Mouse (Mus musculus): ENCODE data around the gene Plppr1. TPM values are rescaled to one million over a fixed set of nuclear protein-coding genes. Genes with fewer than 3 reads are reported as not detected.

Gene Plppr1
- polyA plus RNA-seq, 1 experiment, result not detected

DNA sequence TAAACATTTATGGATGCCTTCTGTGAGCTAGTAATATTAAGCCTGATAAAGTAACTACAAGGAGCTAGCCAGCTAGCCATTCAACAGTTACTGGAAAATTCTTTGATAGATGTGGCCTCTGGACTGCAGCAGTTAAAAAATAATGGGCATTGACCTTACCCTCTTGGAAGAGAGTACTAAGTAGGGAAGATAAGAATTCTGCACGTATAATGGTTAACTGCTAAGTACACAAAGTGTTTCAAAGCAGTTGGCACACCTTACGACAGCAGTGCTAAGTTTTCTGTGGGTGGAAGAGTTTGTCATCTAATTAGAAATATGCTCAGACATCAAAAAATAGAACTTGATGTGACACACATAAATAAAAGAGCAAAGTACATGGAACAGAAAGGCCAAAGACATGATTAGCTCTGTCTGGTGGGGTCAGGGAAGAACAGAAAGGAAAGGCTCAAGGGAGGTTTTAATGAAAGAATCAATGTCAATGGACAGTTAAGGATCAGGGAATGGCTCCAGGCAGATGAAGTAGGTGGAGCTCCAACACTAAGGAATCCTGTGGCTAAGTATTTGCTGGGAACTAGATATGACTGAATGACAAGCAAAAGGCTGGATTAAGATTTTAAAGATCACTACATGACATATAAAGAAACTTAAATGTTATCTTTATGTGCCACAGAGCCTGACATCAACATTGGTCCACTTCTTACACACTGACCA, 120.6 kb downstream of the Plppr1 start:
- H3K27ac ChIP-seq (ENCODE audit: insufficient read depth, low read depth, low read length), result no peak overlapping the region
- no peaks in the 10 kb centered on the region for H3K4me1 ChIP-seq (ENCODE audit: control insufficient read depth, insufficient read depth, low read length)
- no peak overlapping the region for H3K4me3 ChIP-seq (ENCODE audit: insufficient read depth, low read depth, low read length)
- TF ChIP-seq POLR2A (IDR thresholded peaks at IDR 0.05; ENCODE audit: insufficient read depth, low read depth, low read length) (no peak), CTCF (IDR thresholded peaks at IDR 0.05; ENCODE audit: insufficient read depth, low read depth, low read length) (no peak)
- WGBS, result 89% methylated on average over 2 of the region's 2 CpGs

DNA sequence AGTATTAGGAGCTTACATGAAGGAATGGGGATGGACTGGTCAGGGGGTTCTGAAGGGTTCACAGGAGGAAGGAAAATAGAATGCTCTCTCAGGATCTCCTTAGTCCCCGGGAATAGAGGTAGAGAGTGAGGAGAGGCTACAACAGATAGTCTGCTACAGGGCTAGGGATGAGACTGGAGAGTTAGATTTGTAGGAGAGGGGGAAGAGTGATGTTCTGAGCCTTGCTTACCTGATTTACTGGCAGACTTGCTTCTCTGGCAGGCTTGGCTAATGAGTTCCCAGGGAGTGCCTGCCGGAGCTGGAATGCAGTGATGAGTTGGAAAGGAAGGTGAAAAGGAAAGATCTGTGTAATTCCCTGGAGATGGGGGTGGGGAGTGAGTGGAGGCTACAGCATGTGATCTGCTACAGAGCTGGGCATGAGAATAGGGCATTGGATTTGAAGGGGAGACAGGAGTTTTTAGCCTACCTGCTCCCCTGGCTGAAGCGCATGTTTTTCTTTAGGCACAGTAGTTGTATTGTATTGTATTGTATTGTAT, 131.0 kb downstream of the Plppr1 start:
- no peak for TF ChIP-seq POLR2A (IDR thresholded peaks at IDR 0.05; ENCODE audit: insufficient read depth, low read depth, low read length)
- TF ChIP-seq CTCF (IDR thresholded peaks at IDR 0.05; ENCODE audit: insufficient read depth, low read depth, low read length), result no peak
- 84% methylated on average over 3 of the region's 3 CpGs for WGBS

DNA sequence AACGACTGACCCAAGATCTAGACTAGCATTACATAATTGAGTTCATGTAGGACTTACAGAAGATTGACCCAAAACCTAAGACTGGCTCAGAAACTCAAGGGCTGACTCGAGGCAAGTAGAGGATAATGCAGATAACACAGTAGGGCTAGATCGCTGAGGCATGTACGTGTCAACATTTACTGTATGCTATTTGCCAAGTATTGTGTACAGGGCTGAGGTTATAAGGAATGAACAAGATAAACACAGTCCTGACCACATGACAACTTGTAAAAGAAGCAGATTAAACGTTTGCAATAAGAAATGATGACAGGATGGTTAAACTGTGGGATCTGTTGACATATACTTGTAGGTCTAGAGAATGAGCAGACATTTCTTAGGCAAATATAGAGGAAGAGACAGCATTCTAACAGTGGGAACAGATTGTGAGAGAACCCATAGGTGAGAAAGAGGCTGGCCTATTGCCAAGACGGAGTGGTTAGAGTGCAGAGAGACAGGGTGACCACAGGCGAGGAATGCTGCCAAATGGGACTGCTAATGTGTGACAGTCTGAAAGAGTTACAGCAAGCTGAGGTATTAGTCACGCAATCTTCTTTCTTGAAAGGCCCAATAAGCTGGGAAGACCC, 138.2 kb downstream of the Plppr1 start:
- no peak for TF ChIP-seq CTCF (IDR thresholded peaks at IDR 0.05; ENCODE audit: insufficient read depth, low read depth, low read length)
- no peak for TF ChIP-seq POLR2A (IDR thresholded peaks at IDR 0.05; ENCODE audit: insufficient read depth, low read depth, low read length)
- Histone ChIP-seq H3K27ac (ENCODE audit: insufficient read depth, low read depth, low read length) (no peak overlapping the region), H3K4me1 (ENCODE audit: control insufficient read depth, insufficient read depth, low read length) (no peaks in the 10 kb centered on the region), H3K4me3 (ENCODE audit: insufficient read depth, low read depth, low read length) (no peak overlapping the region)
- 89% methylated on average over 8 of the region's 8 CpGs for WGBS

More for the DNA sequence above, 131.0 kb downstream of the Plppr1 start:
- H3K27ac ChIP-seq (ENCODE audit: insufficient read depth, low read depth, low read length), result no peak overlapping the region
- H3K4me1 ChIP-seq (ENCODE audit: control insufficient read depth, insufficient read depth, low read length), result no peaks in the 10 kb centered on the region
- no peak overlapping the region for H3K4me3 ChIP-seq (ENCODE audit: insufficient read depth, low read depth, low read length)

DNA sequence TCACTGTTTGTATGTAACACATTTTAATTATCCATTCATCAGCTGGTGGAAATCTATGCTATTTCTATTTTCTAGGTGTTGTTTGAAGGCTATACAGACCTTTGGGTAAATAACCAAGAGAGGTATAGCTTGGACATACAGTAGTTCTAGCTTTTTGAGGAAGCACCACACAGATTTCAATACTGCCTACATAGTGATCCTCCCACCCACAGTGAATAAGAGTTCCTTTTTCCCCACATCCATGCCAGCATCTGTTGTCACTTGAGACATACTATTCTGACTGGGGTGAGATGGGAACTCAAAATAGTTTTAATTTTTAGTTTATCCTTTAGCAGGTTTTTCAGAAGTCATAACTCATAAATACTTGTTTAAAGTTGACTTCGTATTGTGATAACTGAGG, 151.4 kb downstream of the Plppr1 start:
- Histone ChIP-seq H3K4me1 (ENCODE audit: control insufficient read depth, insufficient read depth, low read length) (no peaks in the 10 kb centered on the region), H3K27ac (ENCODE audit: insufficient read depth, low read depth, low read length) (no peak overlapping the region), H3K4me3 (ENCODE audit: insufficient read depth, low read depth, low read length) (no peak overlapping the region)
- 96% methylated on average over 1 of the region's 1 CpGs for WGBS
- TF ChIP-seq CTCF (IDR thresholded peaks at IDR 0.05; ENCODE audit: insufficient read depth, low read depth, low read length) (no peak), POLR2A (IDR thresholded peaks at IDR 0.05; ENCODE audit: insufficient read depth, low read depth, low read length) (no peak)

DNA sequence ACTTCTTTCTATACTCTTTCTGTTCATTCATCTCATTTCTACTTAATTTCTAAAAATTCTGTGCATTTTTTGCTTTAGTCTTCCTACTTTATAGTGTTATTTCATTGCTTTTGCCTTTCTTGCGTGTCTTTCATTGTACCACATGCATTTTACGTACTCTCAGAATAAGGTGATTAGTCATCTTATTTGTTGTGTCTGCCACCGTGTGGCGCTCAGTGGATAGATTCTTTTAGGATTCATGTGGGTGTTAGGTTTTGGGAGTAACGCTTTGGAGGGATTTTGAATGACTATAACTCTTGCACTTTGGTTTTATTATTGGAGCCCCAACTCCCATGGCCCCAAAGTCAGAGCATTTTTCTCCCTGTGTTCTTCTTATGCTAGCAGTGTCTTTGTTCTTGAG, 152.5 kb downstream of the Plppr1 start:
- Histone ChIP-seq H3K27ac (ENCODE audit: insufficient read depth, low read depth, low read length) (no peak overlapping the region), H3K4me3 (ENCODE audit: insufficient read depth, low read depth, low read length) (no peak overlapping the region), H3K4me1 (ENCODE audit: control insufficient read depth, insufficient read depth, low read length) (no peaks in the 10 kb centered on the region)
- 38% methylated on average over 5 of the region's 5 CpGs for WGBS
- no peak for TF ChIP-seq POLR2A (IDR thresholded peaks at IDR 0.05; ENCODE audit: insufficient read depth, low read depth, low read length)
- TF ChIP-seq CTCF (IDR thresholded peaks at IDR 0.05; ENCODE audit: insufficient read depth, low read depth, low read length), result no peak

DNA sequence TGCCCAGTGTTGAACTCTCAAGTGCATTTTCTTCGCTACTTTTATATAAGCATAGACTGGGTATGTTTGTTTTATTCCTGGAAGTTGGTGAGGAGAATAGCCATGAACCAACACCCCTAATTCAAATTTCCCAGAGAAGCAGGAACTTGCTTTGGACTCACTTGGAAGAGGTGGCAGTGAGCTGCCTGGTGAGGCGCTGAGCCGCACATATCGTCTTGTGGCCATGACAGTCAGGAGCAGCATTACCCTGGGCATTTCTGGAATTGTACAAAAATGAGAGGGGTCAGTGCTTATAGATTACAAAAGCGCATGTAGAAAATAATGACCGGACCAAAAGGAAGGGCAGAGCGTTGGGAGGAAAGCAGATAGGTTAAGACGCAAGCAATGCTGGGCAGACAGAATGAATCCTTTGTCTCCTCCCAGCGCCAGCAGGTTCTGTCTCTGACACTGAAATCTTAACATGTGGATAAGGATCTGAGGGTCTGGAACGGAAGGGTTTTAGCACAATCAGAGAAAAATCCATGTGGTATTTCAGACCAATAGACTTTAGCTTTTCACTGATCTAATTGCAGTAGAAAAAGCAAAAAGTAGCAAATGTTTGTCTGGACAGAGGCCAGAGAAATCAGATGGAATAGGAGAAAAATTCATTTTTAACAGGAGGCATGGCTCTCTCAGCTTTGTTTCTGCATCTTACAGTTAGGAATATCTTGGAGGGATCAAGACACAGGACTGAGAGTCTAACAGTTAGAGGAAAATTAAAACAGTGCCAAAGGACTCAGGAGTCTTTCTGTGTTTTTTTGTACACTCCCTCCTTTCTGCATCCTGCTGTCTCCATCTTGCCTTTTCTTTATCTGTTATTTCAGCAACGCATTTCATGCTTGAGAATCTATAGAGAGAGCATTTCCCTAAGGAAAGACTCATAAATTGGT, 153.8 kb downstream of the Plppr1 start:
- TF ChIP-seq POLR2A (IDR thresholded peaks at IDR 0.05; ENCODE audit: insufficient read depth, low read depth, low read length), result no peak
- TF ChIP-seq CTCF (IDR thresholded peaks at IDR 0.05; ENCODE audit: insufficient read depth, low read depth, low read length), result no peak
- no peak overlapping the region for H3K27ac ChIP-seq (ENCODE audit: insufficient read depth, low read depth, low read length)
- 79% methylated on average over 11 of the region's 11 CpGs for WGBS
- no peak overlapping the region for H3K4me3 ChIP-seq (ENCODE audit: insufficient read depth, low read depth, low read length)
- H3K4me1 ChIP-seq (ENCODE audit: control insufficient read depth, insufficient read depth, low read length), result no peaks in the 10 kb centered on the region

DNA sequence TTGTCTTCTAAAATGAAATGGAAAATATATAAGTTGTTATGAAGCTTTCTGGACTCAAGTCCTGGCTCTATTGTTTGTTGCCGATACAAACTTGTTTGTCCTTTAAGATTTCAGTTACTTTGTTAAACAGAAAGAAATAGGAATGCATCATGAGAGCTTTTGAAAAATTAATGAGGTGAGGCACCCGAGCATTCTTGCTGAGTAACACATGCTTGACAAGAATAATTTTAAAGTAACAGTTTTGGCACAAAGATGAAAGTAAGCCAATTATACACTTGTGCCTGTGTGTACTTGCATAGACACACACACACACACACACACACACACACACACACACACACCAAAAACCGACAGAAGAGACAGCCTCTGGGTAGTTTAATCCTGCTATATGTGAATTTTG, 155.3 kb downstream of the Plppr1 start:
- TF ChIP-seq POLR2A (IDR thresholded peaks at IDR 0.05; ENCODE audit: insufficient read depth, low read depth, low read length) (no peak), CTCF (IDR thresholded peaks at IDR 0.05; ENCODE audit: insufficient read depth, low read depth, low read length) (no peak)
- Histone ChIP-seq H3K27ac (ENCODE audit: insufficient read depth, low read depth, low read length) (no peak overlapping the region), H3K4me1 (ENCODE audit: control insufficient read depth, insufficient read depth, low read length) (no peaks in the 10 kb centered on the region), H3K4me3 (ENCODE audit: insufficient read depth, low read depth, low read length) (no peak overlapping the region)
- 81% methylated on average over 3 of the region's 3 CpGs for WGBS

DNA sequence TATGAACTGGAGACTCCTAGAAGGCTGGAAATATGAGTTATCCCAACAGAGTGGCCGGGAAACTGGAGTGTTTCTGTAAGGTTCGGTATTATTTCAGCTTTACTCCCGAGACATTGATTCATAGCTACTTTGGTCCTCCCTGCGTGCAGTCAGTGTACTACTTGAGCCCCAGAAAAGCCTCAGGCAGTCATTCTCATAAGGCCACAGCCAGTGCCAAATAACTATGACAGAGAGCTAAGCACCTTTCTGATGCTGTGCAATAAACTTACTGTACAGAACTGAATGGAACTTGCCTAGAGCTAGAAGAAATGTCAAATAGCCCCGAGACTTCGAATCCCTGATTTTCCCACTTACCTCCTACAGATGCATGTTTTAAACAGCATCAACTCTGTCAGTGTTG, 164.4 kb downstream of the Plppr1 start:
- WGBS, result 72% methylated on average over 6 of the region's 6 CpGs
- TF ChIP-seq POLR2A (IDR thresholded peaks at IDR 0.05; ENCODE audit: insufficient read depth, low read depth, low read length) (no peak), CTCF (IDR thresholded peaks at IDR 0.05; ENCODE audit: insufficient read depth, low read depth, low read length) (no peak)
- H3K4me3 ChIP-seq (ENCODE audit: insufficient read depth, low read depth, low read length), result no peak overlapping the region

More for the DNA sequence above, 164.4 kb downstream of the Plppr1 start:
- Histone ChIP-seq H3K27ac (ENCODE audit: insufficient read depth, low read depth, low read length) (no peak overlapping the region), H3K4me1 (ENCODE audit: control insufficient read depth, insufficient read depth, low read length) (no peaks in the 10 kb centered on the region)
